Mouse (Mus musculus): ENCODE results near the gene Apobec2.

DNA sequence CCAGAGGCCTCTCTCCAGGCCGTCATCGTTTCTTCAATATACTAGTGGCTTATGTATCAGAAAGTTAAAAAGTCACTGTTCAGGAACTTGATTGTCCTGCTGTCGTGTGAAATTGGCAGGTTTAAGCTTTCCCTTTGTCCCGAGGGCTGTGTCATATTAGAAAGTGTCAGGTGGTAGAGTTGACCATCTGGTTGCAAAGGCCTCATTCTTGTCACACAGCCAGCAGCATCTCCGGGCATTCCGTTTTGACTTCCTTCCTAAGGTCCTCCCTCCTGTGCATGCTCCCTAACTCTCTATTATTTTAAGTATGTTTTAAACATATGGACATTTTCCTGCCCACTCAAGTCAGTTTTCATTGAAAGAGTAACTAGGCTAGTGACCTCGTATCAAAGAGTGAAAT is 16.7 kb downstream of the Apobec2 start:
- no peak for TF ChIP-seq MEF2A (IDR thresholded peaks at IDR 0.05; ENCODE audit: borderline replicate concordance, low read depth, low read length)
- TF ChIP-seq USF2 (conservative IDR thresholded peaks at IDR 0.05; ENCODE audit: low read depth, low read length) = no peak
- no peak for TF ChIP-seq POLR2AphosphoS2 (IDR thresholded peaks at IDR 0.05; ENCODE audit: low read depth, low read length)
- TF ChIP-seq POLR2A (IDR thresholded peaks at IDR 0.05; ENCODE audit: low read depth, low read length) = no peak
